Mouse (Mus musculus) liver, adult (tissue): ENCODE data around the gene Ktn1.

Source experiments
- GATA4 ChIP-seq: IDR thresholded peaks from 2 replicates; pipeline ENCODE4 v1.6.1; 2014; ENCODE audit warnings: mild to moderate bottlenecking, low read length; ENCODE audit not compliant: insufficient replicate concordance

The Ktn1 gene

GRCm38 (mm10) chr14:47728594-47728993, 80.3 kb downstream of the Ktn1 start:
- TF ChIP-seq GATA4 = no peak

GRCm38 (mm10) chr14:47735354-47735753, 87.1 kb downstream of the Ktn1 start:
- no peak for TF ChIP-seq GATA4

- no peak for TF ChIP-seq GATA4
These were observed 88.2 kb downstream of the Ktn1 start for GRCm38 (mm10) chr14:47736471-47736870.

DNA sequence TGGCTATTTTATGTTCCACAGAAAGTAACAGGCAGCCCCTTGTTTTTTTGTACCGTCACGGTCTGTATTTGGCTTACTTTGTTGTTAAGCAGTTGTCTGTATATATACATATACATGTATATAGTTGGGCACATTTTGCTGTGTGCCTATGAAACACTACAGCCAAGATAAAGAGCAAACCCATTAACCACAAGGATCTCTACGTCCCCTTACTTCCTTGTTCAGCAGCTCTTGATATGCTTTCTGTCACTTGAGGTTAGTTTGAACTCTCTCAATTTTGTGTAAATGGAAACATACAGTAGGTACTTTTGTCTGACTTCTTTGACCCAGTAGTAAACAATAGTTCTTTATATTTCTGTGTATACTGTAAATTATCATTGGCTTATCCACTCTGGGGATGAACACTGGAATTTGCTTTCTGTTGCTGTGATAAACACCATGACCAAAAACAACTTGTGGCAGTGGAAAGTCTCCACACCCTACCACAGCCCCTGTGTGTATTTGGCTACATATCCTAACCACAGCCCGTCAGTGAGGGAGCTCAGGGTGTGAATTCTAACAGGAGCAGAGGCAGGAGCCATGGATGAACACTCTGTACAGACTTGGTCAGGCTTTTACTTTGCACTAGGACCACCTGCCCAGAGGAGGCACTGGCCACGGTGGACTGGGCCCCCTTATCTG, 92.2 kb downstream of the Ktn1 start:
- no peak for TF ChIP-seq GATA4

DNA sequence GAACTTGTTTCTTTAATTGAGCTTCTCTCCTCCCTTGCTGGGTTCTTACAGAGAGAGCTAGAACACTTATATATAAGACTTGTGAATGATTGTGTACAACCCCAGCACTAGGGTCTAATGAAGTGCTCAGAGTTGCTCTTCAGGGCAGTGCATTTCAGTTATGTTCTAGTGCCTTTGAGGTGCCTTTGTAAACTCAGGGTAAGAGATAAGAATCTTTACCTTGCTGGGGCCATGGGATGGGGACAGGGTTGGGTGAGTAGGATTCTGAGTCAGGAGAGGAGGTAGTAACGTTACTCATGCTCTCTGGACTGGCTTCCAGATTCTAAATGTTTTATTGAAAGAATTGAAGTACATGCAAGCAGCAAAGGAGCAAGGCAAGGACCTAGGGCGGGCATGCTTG, 92.8 kb downstream of the Ktn1 start:
- TF ChIP-seq GATA4 = no peak

GRCm38 (mm10) chr14:47742674-47743073, 94.4 kb downstream of the Ktn1 start:
- TF ChIP-seq GATA4 = no peak

DNA sequence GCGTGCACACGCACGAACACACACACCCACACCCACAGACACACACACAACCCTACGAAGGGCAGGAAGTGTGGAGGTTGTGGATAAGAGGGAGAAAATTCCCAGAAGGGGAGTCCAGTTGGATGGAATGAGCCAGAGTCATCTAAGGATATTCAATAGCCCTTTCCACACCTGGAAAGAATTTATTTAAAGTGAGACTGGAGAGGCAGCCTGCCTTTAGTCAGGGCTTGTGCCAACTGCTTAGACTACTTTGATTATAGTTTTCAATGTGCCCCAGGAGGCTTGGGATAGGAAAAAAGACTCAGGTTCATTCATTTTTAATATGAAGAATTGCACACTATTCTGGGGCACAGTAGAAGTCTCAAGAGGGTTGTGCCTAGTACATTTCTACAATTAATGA, 96.8 kb downstream of the Ktn1 start:
- no peak for TF ChIP-seq GATA4

DNA sequence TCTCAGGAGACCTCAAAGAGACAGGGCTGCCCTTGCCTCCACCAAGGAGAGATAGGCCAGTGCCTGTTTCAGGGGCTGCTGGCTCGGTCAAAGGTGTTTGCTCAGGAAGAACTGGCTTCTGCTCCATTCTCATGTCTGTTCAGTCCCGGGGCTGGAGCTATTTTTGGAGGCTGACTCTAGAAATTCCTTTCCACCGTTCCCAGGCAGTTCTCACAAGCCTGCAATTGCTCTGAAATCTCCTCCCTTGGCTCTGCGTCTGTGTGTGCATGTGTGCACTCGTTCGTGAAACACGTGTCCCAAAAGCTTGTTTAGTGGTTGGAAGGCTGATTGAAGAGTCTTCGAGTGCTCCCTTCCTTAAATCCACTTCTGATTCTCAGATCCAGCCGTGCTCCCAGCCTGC, 99.3 kb downstream of the Ktn1 start:
- TF ChIP-seq GATA4 = no peak

- TF ChIP-seq GATA4 = no peak
These were observed 100.5 kb downstream of the Ktn1 start for GRCm38 (mm10) chr14:47748714-47749113.

DNA sequence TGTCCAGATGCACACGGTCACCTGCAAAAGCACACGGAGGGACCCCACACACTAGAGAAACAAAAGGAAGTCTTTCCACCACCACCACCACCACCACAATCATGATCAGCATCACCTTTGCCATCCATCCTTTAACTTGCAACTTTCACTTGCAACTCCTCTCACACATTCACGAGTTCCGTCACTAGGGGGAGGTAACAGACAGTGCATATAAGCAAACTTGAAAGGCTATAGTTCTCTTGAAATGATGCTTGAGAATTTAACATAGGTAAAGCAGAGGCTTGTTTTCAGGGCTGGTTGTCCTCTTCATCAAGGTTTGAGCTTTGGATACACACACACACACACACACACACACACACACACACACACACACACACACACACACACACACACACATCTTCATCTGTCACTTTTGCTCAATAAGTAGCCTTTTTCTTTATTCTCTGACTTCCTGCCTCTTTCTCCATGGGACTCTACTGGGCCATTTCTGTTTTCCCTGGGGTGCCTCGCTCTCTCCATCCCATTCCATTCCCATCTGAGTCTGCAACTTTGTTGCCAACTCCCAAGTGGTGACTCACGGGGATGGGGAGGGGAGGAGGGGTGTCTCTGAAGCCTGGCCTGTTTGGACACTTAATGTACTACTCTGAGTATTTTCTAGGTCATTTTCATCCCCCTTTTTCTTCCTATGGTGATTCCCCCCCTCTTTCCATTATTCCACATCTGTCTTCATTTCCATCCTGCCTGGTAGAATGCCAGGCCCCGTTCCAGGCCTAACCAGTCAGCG, 103.4 kb downstream of the Ktn1 start:
- TF ChIP-seq GATA4 = no peak

DNA sequence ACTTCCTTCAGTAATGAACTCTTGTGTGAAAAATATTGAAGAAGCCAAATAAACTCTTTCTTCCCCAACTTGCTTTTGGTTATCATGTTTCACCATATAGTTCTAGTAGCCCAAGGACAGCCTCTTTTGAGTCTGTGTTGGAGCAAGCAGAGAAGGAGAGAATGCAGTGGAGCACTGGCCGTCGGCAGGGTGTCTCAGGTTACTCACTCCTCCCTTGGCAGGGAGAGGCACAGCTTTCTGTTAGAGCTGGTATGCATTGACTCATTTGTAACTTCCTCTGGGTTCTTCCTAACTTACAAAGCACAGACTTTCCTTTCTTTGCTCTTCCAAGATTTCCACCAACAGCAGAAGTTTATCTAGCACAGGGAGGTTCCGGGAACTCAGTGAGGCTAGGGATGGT, 105.3 kb downstream of the Ktn1 start:
- no peak for TF ChIP-seq GATA4

DNA sequence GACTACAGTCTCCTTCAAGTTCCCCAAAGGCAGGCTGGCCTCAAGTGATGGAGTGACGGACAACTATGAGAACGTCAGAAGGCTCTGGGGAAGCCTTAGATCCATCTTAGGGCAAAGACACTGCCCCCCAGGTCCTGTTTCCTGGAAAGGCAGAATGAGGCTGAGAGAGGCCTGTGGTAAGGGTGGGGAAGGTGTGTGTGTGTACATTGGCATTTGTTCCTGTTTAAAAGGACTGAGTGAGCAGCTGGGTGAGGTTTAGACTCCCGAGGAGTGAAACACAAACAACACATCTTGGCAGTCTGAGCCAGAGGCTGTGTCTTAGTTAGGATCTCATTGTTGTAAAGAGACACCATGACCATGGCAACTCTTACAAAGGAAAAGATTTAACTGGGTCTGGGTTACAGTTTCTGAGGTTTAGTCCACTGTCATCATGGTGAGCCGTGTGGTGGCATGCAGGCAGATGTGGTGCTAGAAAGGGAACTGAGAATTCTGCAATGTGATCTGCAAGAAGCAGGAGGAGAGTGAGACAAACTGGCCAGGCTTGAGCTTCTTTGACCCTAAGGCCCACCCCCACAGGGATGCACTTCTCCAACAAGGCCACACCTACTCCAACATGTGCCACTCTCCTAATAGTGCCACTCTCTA, 106.1 kb downstream of the Ktn1 start:
- TF ChIP-seq GATA4 = no peak

- TF ChIP-seq GATA4 = no peak
These were observed 108.3 kb downstream of the Ktn1 start for GRCm38 (mm10) chr14:47756411-47757065.

GRCm38 (mm10) chr14:47765192-47765591, 116.9 kb downstream of the Ktn1 start:
- TF ChIP-seq GATA4 = no peak

GRCm38 (mm10) chr14:47765796-47766195, 117.5 kb downstream of the Ktn1 start:
- TF ChIP-seq GATA4 = no peak

GRCm38 (mm10) chr14:47766373-47766772, 118.1 kb downstream of the Ktn1 start:
- no peak for TF ChIP-seq GATA4
